14 mouse cellular contexts compared by ENCODE assay signal in the genomic region with DNA sequence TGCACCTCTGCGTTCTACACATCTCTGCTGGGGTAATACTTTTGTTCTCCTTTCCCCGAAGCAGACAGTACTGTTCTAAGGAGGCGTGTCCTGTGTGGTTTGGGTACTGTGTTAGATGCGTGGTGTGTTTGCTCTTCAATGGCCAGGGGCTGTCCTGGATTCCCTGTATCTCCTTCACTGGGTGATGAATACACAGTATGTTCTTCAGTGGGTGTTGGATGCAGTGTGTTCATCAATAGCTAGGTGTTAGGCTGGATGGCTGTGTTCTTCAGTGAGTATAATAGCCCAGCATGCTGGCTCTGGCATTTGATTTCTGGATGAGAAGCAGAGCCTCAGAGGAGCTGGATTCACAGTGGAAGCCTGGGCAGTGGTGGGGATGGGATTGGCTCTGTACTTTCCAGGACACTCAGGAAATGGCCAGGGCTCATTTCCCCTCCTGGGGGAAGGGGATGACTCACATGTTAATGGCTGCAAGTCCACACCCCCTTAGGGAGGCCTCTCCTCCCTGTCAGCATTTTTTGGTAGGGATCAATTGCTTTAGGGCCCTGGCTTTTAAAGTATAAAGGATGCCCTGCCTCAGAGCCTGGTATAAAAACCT.
DNase-seq lines count a peak whose midpoint lies in the region; ATAC-seq and TF ChIP-seq lines count a peak whose summit lies in the region.
"Had no signal": no experiment of that assay in that cellular context is flagged by ENCODE, and none has a peak within 500 bp of the region (broad histone marks: within the 10 kb centered on the region; RNA-seq: fewer than 3 reads in every experiment).

No protein-coding gene starts in this region.

- H3K9me3 ChIP-seq in intestine, embryonic 15.5 days: no peaks in the 10 kb centered on the region
- H3K9me3 ChIP-seq in intestine, embryonic 16.5 days (ENCODE audit: control insufficient read depth, low read length): no peaks in the 10 kb centered on the region
- no peaks in the 10 kb centered on the region for H3K9me3 ChIP-seq in ES-E14 (ENCODE audit: control insufficient read depth, insufficient read depth, low read depth, low read length)
- no peaks in the 10 kb centered on the region for H3K9me3 ChIP-seq in hindbrain, embryonic 16.5 days (ENCODE audit: control insufficient read depth, low read length)

- H3K4me3 ChIP-seq in intestine, embryonic 15.5 days (replicated peaks): no peak overlapping the region
- H3K4me3 ChIP-seq in intestine, embryonic 16.5 days (ENCODE audit: low read length): no peak overlapping the region
- no peak overlapping the region for H3K4me3 ChIP-seq in ES-E14 (ENCODE audit: insufficient read depth in 1 of 2, low read depth in 1 of 2, low read length in 2 of 2, poor library complexity in 1 of 2, severe bottlenecking in 1 of 2)
- no peak overlapping the region for H3K4me3 ChIP-seq in hindbrain, embryonic 16.5 days (ENCODE audit: low read length)
- H3K4me3 ChIP-seq: erythroblast, embryonic 14.5 days; heart, adult 2 months had no signal

- H3K36me3 ChIP-seq in intestine, embryonic 15.5 days: no peaks in the 10 kb centered on the region
- no peaks in the 10 kb centered on the region; the same call in 1 of the 2 replicates for H3K36me3 ChIP-seq in intestine, embryonic 16.5 days (ENCODE audit: control insufficient read depth, insufficient read depth, low read length)
- no peaks in the 10 kb centered on the region for H3K36me3 ChIP-seq in ES-E14 (ENCODE audit: control insufficient read depth, insufficient read depth, low read length, poor library complexity, severe bottlenecking)
- no peaks in the 10 kb centered on the region for H3K36me3 ChIP-seq in hindbrain, embryonic 16.5 days (ENCODE audit: control insufficient read depth, insufficient read depth, low read length)

- H3K4me1 ChIP-seq in intestine, embryonic 15.5 days (replicated peaks): peaks cover 9% of the 10 kb centered on the region
- peaks cover 3% of the 10 kb centered on the region; the same call in 1 of the 2 replicates for H3K4me1 ChIP-seq in intestine, embryonic 16.5 days (ENCODE audit: control insufficient read depth, insufficient read depth, low read length)
- peaks cover 0 to 10% of the 10 kb centered on the region in 2 experiments; a peak in 1 of 4 replicates for H3K4me1 ChIP-seq in ES-E14 (ENCODE audit: control insufficient read depth in 2 of 2, insufficient read depth in 2 of 2, low read length in 2 of 2, poor library complexity in 1 of 2)
- H3K4me1 ChIP-seq in hindbrain, embryonic 16.5 days (ENCODE audit: control insufficient read depth, insufficient read depth, low read depth, low read length): peaks cover 13% of the 10 kb centered on the region

- peak; percentile 55; the same call in 1 of the 2 replicates for ATAC-seq in intestine, embryonic 15.5 days
- no peak for ATAC-seq in intestine, embryonic 16.5 days
- peak; percentile 43 for ATAC-seq in hindbrain, embryonic 16.5 days
- ATAC-seq in cerebellum, adult (ENCODE audit: insufficient number of reproducible peaks, low FRiP score, low TSS enrichment): no peak

- H3K4me2 ChIP-seq in intestine, embryonic 15.5 days (replicated peaks): no peak overlapping the region
- H3K4me2 ChIP-seq in intestine, embryonic 16.5 days (ENCODE audit: low read depth, low read length): no peak overlapping the region
- H3K4me2 ChIP-seq in hindbrain, embryonic 16.5 days (ENCODE audit: low read length): no peak overlapping the region

- DNase-seq in ES-E14 (ENCODE audit: low read depth, low spot score): no peak
- peak; percentile 62 for DNase-seq in R1 (ENCODE audit: low read depth, low spot score)
- DNase-seq in spleen, postnatal 4 days (ENCODE audit: low spot score in 2 of 2): no peak
- DNase-seq in retina, embryonic 14.5 days (ENCODE audit: low spot score): no peak
- DNase-seq: adrenal gland, postnatal 10 days; cerebellum, postnatal 10 days; heart, adult 2 months; kidney, adult 18-20 months; thymus, postnatal 14 days had no signal

- H3K27me3 ChIP-seq in intestine, embryonic 15.5 days (replicated peaks): no peaks in the 10 kb centered on the region
- no peaks in the 10 kb centered on the region for H3K27me3 ChIP-seq in intestine, embryonic 16.5 days (replicated peaks; ENCODE audit: control insufficient read depth, insufficient read depth, low read length)
- H3K27me3 ChIP-seq in hindbrain, embryonic 16.5 days (replicated peaks; ENCODE audit: control insufficient read depth, insufficient read depth, low read length): no peaks in the 10 kb centered on the region

- in situ Hi-C loops in ES-E14 (cut with MboI; ENCODE audit: low sequenced_read_pairs in 2 of 2, unreplicated experiment in 2 of 2): no loop called here

- H3K9ac ChIP-seq in intestine, embryonic 15.5 days: no peak overlapping the region
- no peak overlapping the region for H3K9ac ChIP-seq in intestine, embryonic 16.5 days (ENCODE audit: low read depth, low read length)
- no peak overlapping the region for H3K9ac ChIP-seq in ES-E14 (ENCODE audit: insufficient read depth, low read depth, low read length, poor library complexity, severe bottlenecking)
- H3K9ac ChIP-seq in hindbrain, embryonic 16.5 days (ENCODE audit: low read depth, low read length): peak overlapping the region; percentile 11; the same call in 1 of the 2 replicates

- WGBS in intestine, embryonic 15.5 days: 78% methylated on average over 4 of the region's 4 CpGs
- WGBS in intestine, embryonic 16.5 days: 74% methylated on average over 4 of the region's 4 CpGs
- WGBS in hindbrain, embryonic 16.5 days: 81% methylated on average over 4 of the region's 4 CpGs

- no peak overlapping the region for H3K27ac ChIP-seq in intestine, embryonic 15.5 days
- H3K27ac ChIP-seq in intestine, embryonic 16.5 days (ENCODE audit: low read length): no peak overlapping the region
- no peak overlapping the region for H3K27ac ChIP-seq in ES-E14 (ENCODE audit: insufficient read depth, low read depth, low read length, poor library complexity, severe bottlenecking)
- peak overlapping the region; percentile 64 for H3K27ac ChIP-seq in hindbrain, embryonic 16.5 days (ENCODE audit: low read depth, low read length)
- H3K27ac ChIP-seq: heart, adult 2 months had no signal

TF ChIP-seq in ES-E14, 5 proteins besides CTCF, POLR2A, EP300 and RAD21:
- TF ChIP-seq MAFK (IDR thresholded peaks at IDR 0.05; ENCODE audit: insufficient read depth, low read depth, low read length) (peak; percentile 47; the same call in 1 of the 2 replicates), CHD2 (IDR thresholded peaks at IDR 0.05; ENCODE audit: low read depth, low read length) (no peak)

Comparison
In these comparisons a context has a peak if more than half of its experiments do, and no peak if none do; other contexts are left out.
1. ATAC-seq: peak in intestine, embryonic 15.5 days (single experiment) and hindbrain, embryonic 16.5 days (single experiment); none in intestine, embryonic 16.5 days (single experiment) and cerebellum, adult (single experiment).